Mouse (Mus musculus): Measurements from ENCODE around the gene Abtb1. TPM values are rescaled to one million over a fixed set of nuclear protein-coding genes. Genes with fewer than 3 reads are reported as not detected.
A peak's percentile ranks its signal among the peaks of the same experiment; 100 is the strongest.

Gene Abtb1
- polyA plus RNA-seq, 1 experiment from 2014 or later: 26.1 TPM

DNA sequence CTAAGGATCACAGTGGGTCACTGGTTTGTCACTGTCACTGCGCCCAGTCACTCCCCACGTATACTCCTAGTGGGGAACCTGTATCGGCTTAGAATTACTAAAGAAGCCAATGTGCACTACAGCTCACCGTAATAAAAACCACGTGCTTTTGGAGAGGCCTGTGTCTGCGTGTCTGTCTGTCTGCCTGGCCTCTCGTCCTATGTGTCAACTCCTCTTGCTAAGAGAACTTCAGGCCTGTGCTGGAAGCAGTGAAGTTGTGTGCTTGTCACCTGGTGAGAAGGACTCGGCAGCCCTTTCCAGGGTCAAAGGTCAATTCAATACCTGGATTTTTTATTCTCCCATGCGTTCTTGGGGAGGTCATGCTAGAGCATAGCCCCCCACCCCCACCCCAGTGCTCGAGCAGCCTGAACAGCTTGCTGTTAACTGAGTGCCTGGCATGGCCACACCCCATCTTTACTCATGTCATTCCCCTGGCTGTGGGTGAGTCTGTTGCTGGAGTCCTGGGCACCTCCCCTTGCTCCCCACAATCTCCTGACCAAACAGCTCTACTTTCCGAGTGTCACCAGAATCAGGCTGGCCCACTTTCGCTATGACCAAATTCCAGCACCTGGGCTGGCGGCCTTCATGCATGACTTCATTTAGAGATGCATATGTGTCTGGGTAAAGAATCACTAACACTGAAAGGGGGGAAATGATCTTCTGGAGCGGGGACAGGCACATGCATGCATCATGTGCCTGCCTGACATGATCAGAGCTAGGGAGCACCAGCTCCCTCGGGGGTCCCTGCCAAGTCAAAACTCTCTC, 13.4 kb downstream of the Abtb1 start:
- no peaks in the 10 kb centered on the region for H3K9me3 ChIP-seq (ENCODE audit: control insufficient read depth, low read length)
- WGBS: 63% methylated on average over 15 of the region's 15 CpGs
- H3K4me1 ChIP-seq (replicated peaks; ENCODE audit: control insufficient read depth, insufficient read depth): no peaks in the 10 kb centered on the region; the same call in 1 of the 2 replicates
- DNase-seq (ENCODE audit: low spot score): no peak
- no peak overlapping the region for H3K4me2 ChIP-seq (replicated peaks; ENCODE audit: low read depth)
- peaks cover 1% of the 10 kb centered on the region; the same call in 1 of the 2 replicates for H3K36me3 ChIP-seq (ENCODE audit: control insufficient read depth, insufficient read depth, low read length)
- no peak overlapping the region for H3K4me3 ChIP-seq (ENCODE audit: low read depth, low read length)
- no peak; the same call in 1 of the 2 replicates for ATAC-seq (ENCODE audit: low FRiP score, low TSS enrichment)
- no peaks in the 10 kb centered on the region for H3K27me3 ChIP-seq (ENCODE audit: control insufficient read depth, insufficient read depth, low read length)
- no peak overlapping the region for H3K27ac ChIP-seq (replicated peaks)
- TF ChIP-seq CTCF (IDR thresholded peaks at IDR 0.05; ENCODE audit: low read depth) (no peak), EP300 (optimal IDR thresholded peaks at IDR 0.05) (no peak)
- H3K9ac ChIP-seq (ENCODE audit: low read length): no peak overlapping the region

DNA sequence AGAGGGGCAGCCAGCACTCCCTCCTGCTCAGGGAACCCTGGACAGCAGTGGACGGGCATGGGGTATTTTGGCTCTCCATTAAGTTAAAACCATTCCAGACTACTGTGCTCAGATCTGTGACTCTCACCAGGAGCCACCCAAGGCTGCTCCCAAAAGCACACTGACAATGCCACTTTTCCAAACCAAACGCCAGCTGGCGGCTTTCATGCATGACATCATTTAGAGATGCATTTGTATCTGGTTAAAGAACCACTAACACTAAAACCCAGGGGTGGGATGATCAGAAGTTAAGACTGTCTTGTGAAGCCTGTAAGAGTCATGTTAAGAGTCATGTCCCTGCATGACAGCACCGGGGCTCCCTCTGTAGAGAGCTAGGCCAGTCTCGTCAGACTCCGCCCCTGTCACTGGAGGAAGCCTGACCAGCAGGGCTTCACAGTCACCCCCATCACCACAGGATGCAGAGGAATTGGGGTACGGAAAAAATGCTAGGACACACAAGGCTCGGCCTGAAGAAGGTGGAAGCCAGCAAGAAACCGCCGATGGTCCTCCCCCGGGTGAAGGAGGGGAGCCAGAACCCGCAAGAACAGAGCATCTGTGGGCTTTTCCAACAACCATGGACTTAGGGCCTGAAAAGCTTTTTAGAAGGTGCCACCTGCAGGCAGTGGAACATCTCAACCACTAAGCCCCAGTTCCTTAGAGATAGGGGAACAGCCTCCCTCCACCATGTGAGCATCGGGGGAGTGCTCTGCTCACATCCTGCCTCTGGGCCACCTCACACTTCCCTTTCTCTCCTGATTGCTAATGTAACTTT, 14.2 kb downstream of the Abtb1 start:
- no peaks in the 10 kb centered on the region for H3K27me3 ChIP-seq (ENCODE audit: control insufficient read depth, insufficient read depth, low read length)
- no peak overlapping the region for H3K4me3 ChIP-seq (ENCODE audit: low read depth, low read length)
- no peak overlapping the region for H3K4me2 ChIP-seq (replicated peaks; ENCODE audit: low read depth)
- WGBS: 61% methylated on average over 13 of the region's 13 CpGs
- H3K9ac ChIP-seq (ENCODE audit: low read length): no peak overlapping the region
- H3K9me3 ChIP-seq (ENCODE audit: control insufficient read depth, low read length): no peaks in the 10 kb centered on the region
- TF ChIP-seq CTCF (IDR thresholded peaks at IDR 0.05; ENCODE audit: low read depth) (peak; percentile 23; the same call in 1 of the 2 replicates), EP300 (optimal IDR thresholded peaks at IDR 0.05) (no peak)
- peaks cover 5% of the 10 kb centered on the region; the same call in 1 of the 2 replicates for H3K36me3 ChIP-seq (ENCODE audit: control insufficient read depth, insufficient read depth, low read length)
- no peak for ATAC-seq (ENCODE audit: low FRiP score, low TSS enrichment)
- no peak for DNase-seq (ENCODE audit: low spot score)
- no peaks in the 10 kb centered on the region; the same call in 1 of the 2 replicates for H3K4me1 ChIP-seq (replicated peaks; ENCODE audit: control insufficient read depth, insufficient read depth)
- no peak overlapping the region for H3K27ac ChIP-seq (replicated peaks)

DNA sequence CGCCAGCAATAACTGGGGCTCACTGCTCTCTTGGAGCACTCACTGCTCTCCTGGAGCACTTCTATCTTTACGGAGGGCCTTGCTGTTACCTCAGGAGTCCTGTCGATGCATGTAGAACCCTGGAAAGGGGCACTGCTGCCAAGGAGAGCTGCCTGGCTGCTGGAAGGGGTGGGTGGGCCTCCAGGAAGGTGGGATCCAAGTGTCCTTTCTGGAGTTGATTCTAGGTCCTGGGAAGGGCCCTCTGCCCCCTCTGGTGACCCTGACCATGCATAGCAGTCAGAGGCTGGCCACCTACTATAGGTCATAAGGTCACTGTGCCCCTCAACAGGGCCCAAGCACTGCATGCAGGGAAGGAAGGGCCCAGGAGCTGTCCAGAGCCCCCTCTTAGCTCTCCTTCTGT, 14.8 kb downstream of the Abtb1 start:
- H3K27me3 ChIP-seq (ENCODE audit: control insufficient read depth, insufficient read depth, low read length): no peaks in the 10 kb centered on the region
- no peak for TF ChIP-seq EP300 (optimal IDR thresholded peaks at IDR 0.05)
- TF ChIP-seq CTCF (IDR thresholded peaks at IDR 0.05; ENCODE audit: low read depth): no peak
- no peak for DNase-seq (ENCODE audit: low spot score)
- 67% methylated on average over 3 of the region's 3 CpGs for WGBS
- no peak overlapping the region for H3K4me2 ChIP-seq (replicated peaks; ENCODE audit: low read depth)
- no peak overlapping the region for H3K27ac ChIP-seq (replicated peaks)
- no peaks in the 10 kb centered on the region; the same call in 1 of the 2 replicates for H3K4me1 ChIP-seq (replicated peaks; ENCODE audit: control insufficient read depth, insufficient read depth)
- H3K36me3 ChIP-seq (ENCODE audit: control insufficient read depth, insufficient read depth, low read length): peaks cover 5% of the 10 kb centered on the region; the same call in 1 of the 2 replicates
- H3K9ac ChIP-seq (ENCODE audit: low read length): no peak overlapping the region
- no peaks in the 10 kb centered on the region for H3K9me3 ChIP-seq (ENCODE audit: control insufficient read depth, low read length)
- ATAC-seq (ENCODE audit: low FRiP score, low TSS enrichment): 0 out of 2 replicates have a peak, but pooled peaks have one; percentile 6
- H3K4me3 ChIP-seq (ENCODE audit: low read depth, low read length): no peak overlapping the region

DNA sequence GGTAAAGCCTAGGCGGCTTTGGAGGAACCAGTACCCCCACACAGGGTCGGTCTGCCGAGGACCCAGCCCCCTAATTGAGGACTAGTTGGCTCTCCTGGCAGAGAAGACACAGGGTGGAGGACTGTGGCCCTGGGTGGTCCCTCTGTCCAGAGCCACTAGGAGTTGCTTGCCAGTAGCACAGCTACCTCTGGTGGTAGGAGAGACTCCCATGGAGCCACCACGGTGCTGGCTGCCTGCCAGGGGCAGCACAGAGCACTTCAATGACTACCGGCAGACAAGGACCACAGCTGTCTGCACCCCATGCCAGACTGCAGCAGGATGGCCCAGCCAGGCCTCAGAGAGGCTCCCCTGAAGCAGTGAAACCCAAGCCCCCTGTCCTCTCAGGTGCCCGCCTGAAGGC, 15.2 kb downstream of the Abtb1 start:
- no peak for TF ChIP-seq EP300 (optimal IDR thresholded peaks at IDR 0.05)
- peak; percentile 77 for TF ChIP-seq CTCF (IDR thresholded peaks at IDR 0.05; ENCODE audit: low read depth)
- Histone ChIP-seq H3K36me3 (ENCODE audit: control insufficient read depth, insufficient read depth, low read length) (peaks cover 5% of the 10 kb centered on the region; the same call in 1 of the 2 replicates), H3K27ac (replicated peaks) (0 out of 2 replicates have a peak overlapping the region, but pooled peaks have one; percentile 24), H3K4me2 (replicated peaks; ENCODE audit: low read depth) (no peak overlapping the region), H3K4me3 (ENCODE audit: low read depth, low read length) (no peak overlapping the region), H3K4me1 (replicated peaks; ENCODE audit: control insufficient read depth, insufficient read depth) (no peaks in the 10 kb centered on the region; the same call in 1 of the 2 replicates), H3K9me3 (ENCODE audit: control insufficient read depth, low read length) (no peaks in the 10 kb centered on the region), H3K9ac (ENCODE audit: low read length) (0 out of 2 replicates have a peak overlapping the region, but pooled peaks have one; percentile 2), H3K27me3 (ENCODE audit: control insufficient read depth, insufficient read depth, low read length) (no peaks in the 10 kb centered on the region)
- DNase-seq (ENCODE audit: low spot score) (peak; percentile 60), ATAC-seq (ENCODE audit: low FRiP score, low TSS enrichment) (peak; percentile 47; the same call in 1 of the 2 replicates)
- WGBS: 30% methylated on average over 6 of the region's 6 CpGs

DNA sequence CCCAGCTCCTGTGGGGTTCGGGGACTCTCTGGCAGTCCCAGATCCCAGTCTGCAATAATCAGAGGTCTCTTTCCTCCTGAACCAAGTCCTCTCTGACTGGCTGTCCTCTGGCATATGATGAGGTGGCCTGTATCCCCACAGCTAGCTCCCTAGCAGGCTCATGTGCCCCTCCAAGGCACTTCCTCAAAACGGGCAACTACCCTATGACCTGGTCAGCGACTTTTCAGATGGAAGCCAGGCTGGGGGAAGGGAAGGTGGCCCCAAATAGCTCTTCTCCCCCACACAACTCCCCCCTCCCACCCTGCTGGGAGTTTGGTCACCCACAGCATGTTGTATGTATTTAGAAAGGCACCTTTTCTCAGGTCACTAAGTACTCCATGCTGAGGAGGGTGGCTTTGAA, 15.7 kb downstream of the Abtb1 start:
- no peak overlapping the region for H3K4me2 ChIP-seq (replicated peaks; ENCODE audit: low read depth)
- H3K36me3 ChIP-seq (ENCODE audit: control insufficient read depth, insufficient read depth, low read length): peaks cover 5% of the 10 kb centered on the region; the same call in 1 of the 2 replicates
- H3K27me3 ChIP-seq (ENCODE audit: control insufficient read depth, insufficient read depth, low read length): no peaks in the 10 kb centered on the region
- no peak for ATAC-seq (ENCODE audit: low FRiP score, low TSS enrichment)
- WGBS: 58% methylated on average over 3 of the region's 3 CpGs
- no peak for DNase-seq (ENCODE audit: low spot score)
- TF ChIP-seq CTCF (IDR thresholded peaks at IDR 0.05; ENCODE audit: low read depth) (no peak), EP300 (optimal IDR thresholded peaks at IDR 0.05) (no peak)
- no peaks in the 10 kb centered on the region for H3K9me3 ChIP-seq (ENCODE audit: control insufficient read depth, low read length)
- no peak overlapping the region for H3K4me3 ChIP-seq (ENCODE audit: low read depth, low read length)
- H3K9ac ChIP-seq (ENCODE audit: low read length): no peak overlapping the region
- H3K27ac ChIP-seq (replicated peaks): 0 out of 2 replicates have a peak overlapping the region, but pooled peaks have one; percentile 24
- H3K4me1 ChIP-seq (replicated peaks; ENCODE audit: control insufficient read depth, insufficient read depth): no peaks in the 10 kb centered on the region; the same call in none of the 2 replicates
